Mouse (Mus musculus): Measurements from ENCODE around the gene 2210016F16Rik.
A peak's percentile ranks its signal among the peaks of the same experiment; 100 is the strongest.
"Not testable (repeated sequence)": the region's sequence is repeated elsewhere in the genome, so short reads cannot be mapped to it uniquely, and the experiment has no call there.

2210016F16Rik gene

GRCm38 (mm10) chr13:58384779-58385546 is at the start of gene 2210016F16Rik:
Gene 2210016F16Rik, minus strand, starts transcription at chr13:58385225.
- peak; percentile 51 for DNase-seq (ENCODE audit: low spot score)

GRCm38 (mm10) chr13:58423061-58423660 is 38.1 kb upstream of the 2210016F16Rik start:
- DNase-seq (ENCODE audit: low spot score): no peak

DNA sequence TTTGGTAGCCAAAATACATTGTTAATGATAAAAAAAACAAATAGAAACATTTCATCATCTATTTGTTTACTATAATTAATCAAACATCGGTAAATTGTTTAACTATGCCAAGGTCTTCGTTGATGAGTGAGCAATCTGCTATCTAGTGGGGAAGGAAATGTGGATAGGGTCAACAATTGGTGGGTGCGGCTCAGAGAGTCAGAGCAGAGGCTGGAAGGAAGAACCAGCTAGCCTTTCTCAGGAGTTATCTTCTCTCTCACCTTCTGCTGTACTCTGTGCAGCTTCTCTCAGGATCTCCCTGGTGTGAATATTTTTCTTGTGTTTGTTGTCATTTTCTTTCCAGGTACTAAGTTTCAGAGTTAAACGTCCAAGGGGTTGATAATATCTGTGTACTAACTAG is 37.2 kb upstream of the 2210016F16Rik start:
- no peak for DNase-seq (ENCODE audit: low spot score)

- no peak for DNase-seq (ENCODE audit: low spot score)
These were observed 36.0 kb upstream of the 2210016F16Rik start for GRCm38 (mm10) chr13:58421026-58421425.

GRCm38 (mm10) chr13:58419266-58419665 is 34.2 kb upstream of the 2210016F16Rik start:
- DNase-seq (ENCODE audit: low spot score): no peak

- DNase-seq (ENCODE audit: low spot score): no peak
These were observed 33.6 kb upstream of the 2210016F16Rik start for GRCm38 (mm10) chr13:58418656-58419055.

DNA sequence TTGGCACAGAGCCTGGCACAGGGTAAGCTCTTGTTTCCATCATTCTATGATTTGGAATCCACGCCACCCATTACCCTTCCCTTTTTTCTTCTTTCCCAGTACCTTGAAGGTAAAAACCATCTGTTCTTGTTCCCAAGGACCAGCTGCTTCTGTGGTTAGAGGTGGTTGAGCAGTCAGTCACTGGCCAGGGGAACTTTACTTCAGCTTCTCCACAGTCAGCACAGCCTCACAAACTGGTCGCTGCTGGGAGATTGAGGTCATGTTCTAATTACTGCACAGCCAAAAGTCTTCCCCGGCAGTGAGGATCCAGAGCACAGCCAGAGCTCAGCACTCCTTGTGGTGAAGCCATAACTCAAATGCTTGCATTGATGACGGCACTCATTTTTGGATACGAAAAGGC is 30.8 kb upstream of the 2210016F16Rik start:
- DNase-seq (ENCODE audit: low spot score): no peak

DNA sequence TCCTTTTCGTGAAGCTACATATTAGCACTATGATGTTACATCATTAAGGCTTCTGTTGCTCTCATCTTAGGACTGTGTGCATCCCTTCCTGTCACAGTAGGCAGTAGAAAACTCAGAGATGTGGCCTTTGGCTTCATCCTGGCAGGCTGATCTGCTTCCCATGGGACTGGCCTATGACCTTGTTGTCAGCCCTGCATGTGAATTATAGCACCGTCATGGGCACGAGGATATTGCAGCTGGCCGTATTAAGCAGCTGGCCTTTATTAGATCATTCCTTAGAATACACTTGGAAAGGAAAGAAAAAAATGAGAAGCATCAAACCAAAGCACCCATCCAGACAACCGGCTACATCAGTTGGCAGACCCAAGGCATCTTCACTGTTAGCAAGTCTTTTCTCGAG is 30.3 kb upstream of the 2210016F16Rik start:
- no peak for DNase-seq (ENCODE audit: low spot score)

DNA sequence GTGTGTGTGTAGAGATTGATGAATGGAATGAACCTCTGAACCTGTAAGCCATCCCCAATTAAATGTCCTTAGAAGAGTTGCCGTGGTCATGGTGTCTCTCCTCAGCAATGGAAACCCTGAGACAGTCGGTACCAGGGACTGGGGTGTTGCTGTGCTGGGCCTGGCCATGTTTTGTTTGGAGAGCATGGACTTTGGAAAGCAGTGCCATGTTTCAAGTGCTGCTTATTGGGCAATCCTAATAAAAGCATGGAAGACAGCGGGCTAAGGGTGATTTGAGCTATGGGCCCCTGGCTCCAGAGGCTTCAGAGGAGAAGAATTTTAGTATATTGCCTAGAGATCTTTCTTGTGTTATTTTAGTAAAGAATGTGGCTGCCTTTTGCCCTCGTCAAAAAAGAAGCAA is 26.0 kb upstream of the 2210016F16Rik start:
- no peak for DNase-seq (ENCODE audit: low spot score)

- DNase-seq (ENCODE audit: low spot score): not testable (repeated sequence)
These were observed 18.2 kb upstream of the 2210016F16Rik start, which contains the start of gene Hnrnpk for GRCm38 (mm10) chr13:58403243-58403642. Gene Hnrnpk, minus strand, starts transcription at chr13:58403343.

GRCm38 (mm10) chr13:58402744-58403110 is 17.7 kb upstream of the 2210016F16Rik start:
- no peak for DNase-seq (ENCODE audit: low spot score)

- peak; percentile 99 for DNase-seq (ENCODE audit: low spot score)
These were observed 17.1 kb upstream of the 2210016F16Rik start, which contains the start of gene Rmi1 for GRCm38 (mm10) chr13:58402003-58402743. Gene Rmi1, plus strand, starts transcription at chr13:58402248.

DNA sequence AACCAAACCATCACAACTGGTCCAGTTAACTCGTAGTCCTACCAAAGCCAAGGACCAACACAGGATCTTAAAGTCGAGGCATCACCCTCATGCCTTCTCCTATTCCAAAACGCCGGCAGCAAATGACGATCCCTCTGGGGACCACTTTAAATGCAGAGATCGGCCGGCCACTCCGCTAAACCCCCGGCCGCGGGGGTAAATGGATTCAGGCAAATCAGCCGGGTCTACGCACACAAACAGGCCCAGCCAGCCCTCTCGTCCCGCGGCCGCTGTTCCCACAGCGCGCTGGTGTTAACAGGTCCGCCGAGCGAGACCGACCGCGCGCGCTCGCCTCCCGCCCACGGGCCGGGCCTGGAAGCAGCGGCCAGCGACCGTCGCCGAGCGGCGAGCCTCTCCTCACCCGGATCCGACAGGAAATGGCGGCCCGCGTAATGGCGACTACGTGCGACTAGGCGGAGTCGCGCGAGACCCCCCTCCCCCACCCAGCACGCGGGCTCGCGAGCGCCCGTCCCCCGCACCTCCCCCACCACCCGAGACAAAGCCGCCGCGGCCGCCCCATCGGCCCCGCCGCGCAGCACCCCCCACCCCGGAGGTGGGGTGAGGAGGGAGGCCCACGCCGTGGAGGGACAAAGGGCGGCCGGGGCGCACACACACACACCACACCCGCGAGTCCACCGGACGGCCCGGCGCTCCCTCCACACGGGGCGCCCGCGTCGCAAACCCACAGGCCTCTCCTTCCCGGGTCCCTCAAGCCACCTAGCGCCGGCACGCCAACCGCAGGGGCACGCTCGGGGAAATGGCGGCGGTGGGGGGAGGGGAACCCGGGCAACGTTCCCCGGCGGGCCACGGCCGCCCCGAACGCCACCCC is 16.3 kb upstream of the 2210016F16Rik start:
- DNase-seq (ENCODE audit: low spot score): peak; percentile 64

DNA sequence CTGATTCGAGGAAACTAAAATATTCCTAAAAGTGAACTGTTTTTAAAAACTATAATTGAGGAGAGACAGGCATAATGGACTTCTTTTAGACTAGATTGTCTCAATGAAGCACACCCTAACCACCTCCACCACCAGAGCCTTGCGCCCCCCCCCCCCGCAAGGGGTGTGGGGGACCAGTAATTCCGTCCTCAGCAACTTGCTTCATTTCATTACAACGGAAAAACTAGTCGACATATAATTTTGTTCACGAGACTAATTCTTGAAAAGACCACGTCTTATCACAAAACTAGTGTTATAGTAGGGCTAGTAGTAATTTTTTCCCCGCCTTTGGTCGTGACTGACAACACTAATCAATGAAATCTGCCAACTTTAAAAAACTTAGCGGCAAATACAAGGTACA is 15.6 kb upstream of the 2210016F16Rik start:
- no peak for DNase-seq (ENCODE audit: low spot score)

DNA sequence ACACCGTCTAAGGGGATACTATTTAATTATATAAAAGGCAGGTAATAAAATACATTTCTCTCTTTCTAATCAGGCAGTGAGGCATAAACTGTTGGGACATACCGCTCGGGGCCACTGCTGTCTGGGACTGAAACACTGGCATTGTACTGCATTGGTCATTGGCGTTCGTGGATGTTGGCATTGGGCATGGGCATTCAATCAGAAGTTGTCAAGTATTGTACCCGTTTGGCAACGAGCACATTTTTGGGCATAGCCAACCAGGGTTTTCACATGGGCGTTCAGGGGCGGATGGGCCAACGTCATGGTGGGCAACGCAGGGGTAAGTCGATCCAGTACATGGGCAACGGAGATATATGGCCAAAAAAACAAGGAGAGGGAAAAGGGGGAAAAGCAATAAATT is 12.6 kb upstream of the 2210016F16Rik start:
- DNase-seq (ENCODE audit: low spot score): no peak

DNA sequence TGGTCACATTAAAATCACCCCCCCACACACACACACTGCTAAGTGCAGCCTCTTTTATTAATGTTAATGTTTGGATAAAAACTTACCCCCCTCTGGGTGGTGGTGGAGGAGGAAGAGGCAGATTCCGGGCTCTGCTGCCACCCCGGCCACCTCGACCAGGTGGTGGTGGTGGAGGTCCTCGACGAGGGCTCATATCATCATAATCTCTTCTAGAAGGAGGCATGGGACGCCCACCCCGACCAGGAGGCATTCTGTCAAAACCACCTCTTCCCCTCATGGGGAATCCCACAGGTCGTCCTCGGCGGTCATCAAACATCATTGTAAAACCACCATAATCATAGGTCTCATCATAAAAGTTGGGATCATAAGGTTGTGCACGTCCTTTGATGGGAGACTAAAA is 9.4 kb upstream of the 2210016F16Rik start:
- DNase-seq (ENCODE audit: low spot score): not testable (repeated sequence)

DNA sequence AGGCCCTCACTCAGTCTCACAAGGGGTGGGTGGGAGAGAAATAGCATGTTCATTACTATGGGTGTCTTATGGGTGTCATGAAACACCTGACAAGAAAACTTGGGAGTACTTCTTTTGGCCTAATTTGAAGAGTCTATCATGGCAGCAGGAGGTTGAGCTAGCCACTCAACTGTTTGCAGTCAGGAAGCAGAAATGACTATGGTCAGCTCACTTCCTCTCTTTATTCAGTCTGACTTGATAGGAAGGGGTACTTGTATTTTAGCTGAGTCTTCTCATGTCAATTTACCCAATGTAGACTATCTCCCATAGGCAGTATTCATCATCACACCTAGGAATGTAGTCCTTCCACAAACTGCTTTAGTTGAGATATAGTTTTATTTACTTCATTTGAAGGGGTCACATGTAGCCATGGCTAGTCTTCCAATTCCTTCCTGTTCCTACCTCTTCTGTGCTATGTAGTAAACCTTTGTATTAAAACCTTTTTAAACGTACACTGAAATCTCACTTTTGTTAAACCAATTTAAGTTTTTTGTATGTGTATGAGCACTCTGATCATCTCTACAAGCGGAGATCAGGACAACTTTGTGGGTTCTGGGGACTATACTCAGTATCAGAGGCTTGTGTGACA is 4.4 kb upstream of the 2210016F16Rik start:
- no peak for DNase-seq (ENCODE audit: low spot score)

DNA sequence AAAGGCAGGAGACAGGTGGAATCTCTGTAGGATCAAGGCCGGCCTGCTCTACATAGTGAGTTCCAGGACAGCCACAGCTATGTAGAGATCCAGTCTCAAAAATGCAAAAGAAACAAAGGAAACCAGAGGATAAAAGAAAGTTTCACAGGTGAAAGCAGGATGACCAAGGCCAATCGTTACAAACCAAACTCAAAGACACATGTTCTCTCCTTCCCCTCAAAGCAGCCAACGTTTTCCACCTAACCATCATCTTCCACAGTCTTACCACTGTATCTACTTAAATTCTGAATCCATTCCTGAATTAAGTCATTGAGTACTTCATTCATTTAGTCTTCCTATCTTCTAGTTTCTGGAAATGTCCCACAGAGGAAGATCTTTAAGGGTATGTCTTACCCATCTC is 3.4 kb upstream of the 2210016F16Rik start:
- DNase-seq (ENCODE audit: low spot score): no peak

- peak; percentile 58 for DNase-seq (ENCODE audit: low spot score)
These were observed 2.9 kb upstream of the 2210016F16Rik start for GRCm38 (mm10) chr13:58387948-58388347.

- DNase-seq (ENCODE audit: low spot score): no peak
These were observed 509 bp upstream of the 2210016F16Rik start for GRCm38 (mm10) chr13:58385547-58385920.

- no peak for DNase-seq (ENCODE audit: low spot score)
These were observed 654 bp downstream of the 2210016F16Rik start for GRCm38 (mm10) chr13:58384371-58384770.

- DNase-seq (ENCODE audit: low spot score): no peak
These were observed 11.9 kb downstream of the 2210016F16Rik start for GRCm38 (mm10) chr13:58373153-58373470.
